Mouse (Mus musculus): Measurements from ENCODE around the gene Acbd6.
A peak's percentile ranks its signal among the peaks of the same experiment; 100 is the strongest.

The Acbd6 gene

DNA sequence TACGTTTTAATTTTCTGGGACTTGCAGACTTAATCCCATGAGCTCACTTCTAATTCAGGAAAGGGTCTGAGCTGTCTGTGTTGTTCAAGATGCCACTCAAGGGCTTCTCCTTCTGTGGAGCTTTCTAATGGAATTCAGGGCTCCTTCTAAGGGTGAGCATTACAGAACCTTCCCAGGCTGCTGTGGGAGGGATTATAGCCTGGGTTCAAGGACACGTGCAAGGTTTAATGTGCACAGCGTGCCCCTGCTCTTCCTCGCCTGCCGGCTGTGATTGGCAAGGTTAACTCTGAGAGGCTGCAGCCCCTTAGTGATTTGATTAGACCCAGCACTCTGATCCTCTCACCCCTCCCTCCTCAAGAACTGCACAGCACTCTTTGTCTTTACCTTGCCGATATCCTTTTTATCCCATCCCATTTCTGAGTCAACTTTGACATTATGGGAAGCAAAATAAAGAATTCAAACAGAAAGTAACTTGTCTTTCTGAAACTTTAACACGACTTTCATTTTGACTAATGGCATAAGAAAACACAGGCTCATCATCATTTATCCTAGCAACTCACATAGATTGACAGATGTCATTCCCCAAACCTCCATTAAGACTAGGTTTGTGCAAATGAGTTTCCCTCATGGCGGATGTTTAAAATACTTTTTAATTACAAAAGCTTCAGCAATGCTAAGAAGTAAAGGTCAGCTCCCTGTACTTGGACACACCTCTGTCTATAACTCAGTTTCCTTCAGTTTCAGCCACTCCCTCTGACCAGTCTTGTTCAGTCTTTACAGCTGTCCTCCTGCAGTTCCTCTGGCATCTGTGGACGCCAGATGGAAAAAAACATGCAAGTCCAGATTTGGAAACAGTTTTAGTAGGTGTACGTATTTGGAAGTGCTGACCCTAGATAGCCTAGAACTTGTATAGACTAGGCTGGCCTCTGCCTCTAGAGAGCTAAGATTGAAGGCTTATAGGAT, 88.7 kb downstream of the Acbd6 start:
- DNase-seq (ENCODE audit: low read depth, low spot score) = no peak

- DNase-seq (ENCODE audit: low read depth, low spot score) = peak; percentile 34
Measured at GRCm38 (mm10) chr1:155650121-155650846, 92.4 kb downstream of the Acbd6 start.

GRCm38 (mm10) chr1:155654961-155655360, 97.0 kb downstream of the Acbd6 start:
- DNase-seq (ENCODE audit: low read depth, low spot score) = no peak

- DNase-seq (ENCODE audit: low read depth, low spot score) = peak; percentile 40
Measured at GRCm38 (mm10) chr1:155656321-155656720, 98.4 kb downstream of the Acbd6 start.

DNA sequence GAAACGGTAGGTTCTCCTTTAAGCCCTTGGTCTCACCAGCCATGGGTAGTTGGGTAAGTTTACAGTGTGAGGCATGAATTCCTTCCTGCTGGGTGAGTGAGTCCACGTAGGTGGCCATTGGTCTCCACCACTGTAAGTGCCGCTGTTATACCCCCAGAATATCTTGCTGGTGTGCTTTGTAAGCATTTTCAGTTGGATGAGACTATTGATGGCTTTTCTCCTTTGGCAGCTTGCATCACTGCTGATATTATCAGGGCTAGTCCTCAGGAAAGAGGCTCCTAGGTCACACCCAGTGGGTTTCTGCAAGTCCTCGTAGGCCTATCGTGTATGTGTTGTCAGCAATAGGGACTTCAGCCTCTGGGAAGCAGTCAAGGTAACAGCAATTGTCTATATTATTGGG, 106.1 kb downstream of the Acbd6 start:
- no peak for DNase-seq (ENCODE audit: low read depth, low spot score)

DNA sequence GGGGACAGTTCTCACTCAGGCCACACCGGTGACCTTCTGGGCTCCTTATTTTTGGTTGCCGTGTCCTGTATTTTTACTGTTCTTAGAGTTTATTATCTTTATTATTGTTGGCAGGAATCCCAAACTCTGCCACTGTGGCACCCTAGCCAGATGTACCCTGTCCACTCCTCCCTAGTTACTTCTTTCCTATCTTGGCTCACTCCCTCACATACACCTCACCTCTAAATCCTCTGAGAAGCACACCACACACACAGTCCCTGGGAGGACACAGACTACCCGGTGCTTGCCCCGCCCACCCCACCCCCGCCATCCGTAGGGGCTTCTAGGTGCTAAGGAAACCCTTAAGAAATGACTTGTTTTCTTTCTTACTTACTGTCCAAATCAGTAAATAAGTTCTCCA, 117.7 kb downstream of the Acbd6 start:
- DNase-seq (ENCODE audit: low read depth, low spot score) = no peak

- DNase-seq (ENCODE audit: low read depth, low spot score) = peak; percentile 44
Measured at GRCm38 (mm10) chr1:155681116-155681799, 123.3 kb downstream of the Acbd6 start.

DNA sequence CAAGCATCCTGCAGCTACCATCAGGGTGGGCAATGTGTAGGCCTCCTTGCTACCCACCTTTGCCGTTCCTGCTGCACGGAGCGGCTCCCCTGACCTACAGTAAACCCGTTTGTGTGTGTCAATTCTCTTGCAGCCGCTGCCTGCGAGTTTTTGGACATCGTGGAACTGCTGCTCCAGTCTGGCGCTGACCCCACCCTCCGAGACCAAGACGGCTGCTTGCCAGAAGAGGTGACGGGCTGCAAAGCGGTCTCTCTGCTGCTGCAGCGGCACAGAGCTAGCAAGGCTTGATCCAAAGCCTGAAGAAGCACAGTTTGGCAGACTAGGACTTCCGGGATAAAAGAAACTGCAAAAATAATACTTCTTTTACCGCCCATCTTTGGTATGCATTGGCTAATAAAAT, 128.9 kb downstream of the Acbd6 start:
- no peak for DNase-seq (ENCODE audit: low read depth, low spot score)

GRCm38 (mm10) chr1:155689141-155689540, 131.2 kb downstream of the Acbd6 start:
- DNase-seq (ENCODE audit: low read depth, low spot score) = no peak

GRCm38 (mm10) chr1:155689558-155689957, 131.6 kb downstream of the Acbd6 start:
- DNase-seq (ENCODE audit: low read depth, low spot score) = no peak

DNA sequence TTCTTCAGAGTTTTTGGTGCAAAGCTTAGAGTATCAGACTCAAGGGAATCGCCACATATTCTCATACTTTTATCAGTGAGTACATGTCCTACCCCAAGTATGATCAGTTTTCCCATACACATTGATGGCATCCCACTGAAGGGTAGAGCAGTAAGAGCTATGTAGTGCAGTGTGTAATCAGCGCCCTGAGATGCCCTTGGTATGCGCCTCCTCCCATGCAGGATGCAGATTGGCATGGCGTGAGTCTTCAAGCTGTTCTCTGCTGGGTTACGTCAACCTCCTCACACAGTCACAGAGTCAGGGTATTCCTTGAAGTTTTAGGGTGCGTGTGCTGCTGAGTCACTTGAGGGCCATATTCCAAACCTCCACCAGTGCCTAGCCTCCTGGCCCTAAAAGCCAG, 134.3 kb downstream of the Acbd6 start:
- no peak for DNase-seq (ENCODE audit: low read depth, low spot score)

GRCm38 (mm10) chr1:155693026-155693425, 135.1 kb downstream of the Acbd6 start:
- DNase-seq (ENCODE audit: low read depth, low spot score) = no peak

DNA sequence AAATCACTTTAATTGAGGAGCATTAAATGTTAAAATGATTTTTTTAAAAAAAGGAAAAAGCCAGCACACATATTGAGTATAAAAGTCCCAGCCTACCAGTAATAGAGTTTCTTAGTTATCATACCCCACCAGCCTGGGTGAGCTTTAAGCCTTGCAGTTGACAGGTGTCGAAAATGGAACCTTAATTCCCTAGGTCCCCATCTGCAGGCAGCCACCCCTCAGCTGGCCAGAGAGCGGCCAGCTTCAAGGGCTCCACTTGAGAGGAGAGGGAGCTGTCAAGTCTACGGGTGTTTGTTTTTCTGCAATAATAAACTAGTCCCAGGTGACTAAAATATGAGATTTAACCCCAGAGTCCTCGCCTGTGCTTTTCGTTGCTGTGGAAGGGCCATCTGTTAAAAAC, 135.5 kb downstream of the Acbd6 start:
- DNase-seq (ENCODE audit: low read depth, low spot score) = no peak

DNA sequence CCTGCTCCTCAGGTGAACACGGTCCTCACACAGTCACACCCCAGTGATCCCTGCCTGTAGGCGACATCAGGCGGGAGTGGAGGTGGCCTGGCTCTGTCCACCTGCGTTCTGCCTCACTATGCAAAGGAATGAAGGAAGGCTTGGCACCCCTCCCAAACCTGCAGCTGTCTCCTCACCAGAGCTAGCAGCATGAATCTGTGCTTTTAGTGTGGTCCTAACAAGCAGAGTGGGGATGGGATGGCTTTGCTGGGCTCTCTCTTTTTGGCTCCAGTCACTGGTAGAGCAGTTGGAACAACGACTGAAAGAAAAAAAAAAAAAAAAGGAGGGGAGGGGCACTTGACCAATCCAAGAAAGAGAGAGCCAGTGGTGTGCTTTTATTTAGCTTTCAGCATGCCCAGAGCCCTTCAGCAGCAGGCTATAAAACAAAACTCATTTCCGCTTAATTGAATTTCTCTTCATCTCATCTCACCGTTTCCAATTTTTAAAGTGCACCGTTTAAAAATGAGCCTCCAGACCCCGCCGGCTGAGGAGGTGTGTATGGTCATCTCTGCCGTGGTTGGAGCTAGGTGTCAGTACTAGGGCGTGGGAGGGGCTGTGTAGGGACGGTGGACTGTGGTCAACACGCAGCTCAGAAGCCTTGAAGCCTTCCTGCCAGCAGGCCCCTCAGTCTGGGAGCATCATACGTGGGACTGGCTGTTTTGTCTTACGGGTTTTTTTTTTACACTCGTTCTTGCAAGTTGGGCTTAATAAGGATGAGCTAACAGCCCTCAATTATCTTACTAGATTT, 140.6 kb downstream of the Acbd6 start:
- DNase-seq (ENCODE audit: low read depth, low spot score) = peak; percentile 72

DNA sequence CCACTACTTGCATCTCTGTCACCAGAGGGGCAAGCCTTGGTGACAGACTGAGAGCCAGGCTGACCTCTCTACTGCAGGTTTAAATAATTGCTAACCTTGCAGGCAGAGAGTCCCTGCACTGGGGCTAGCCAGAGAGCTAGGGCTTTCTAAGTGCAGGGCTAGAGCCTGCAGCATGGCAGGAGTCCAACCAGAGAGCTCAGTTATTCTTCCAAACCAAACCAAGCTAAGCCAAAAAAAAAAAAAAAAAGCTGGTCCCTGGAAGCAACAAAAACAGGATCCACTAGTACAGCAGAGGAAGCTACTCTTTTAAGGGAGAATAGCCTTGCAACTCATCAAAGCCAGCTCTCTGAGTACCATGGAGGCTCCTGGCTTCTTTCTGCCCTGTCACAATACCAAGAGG, 143.0 kb downstream of the Acbd6 start:
- peak; percentile 35 for DNase-seq (ENCODE audit: low read depth, low spot score)

GRCm38 (mm10) chr1:155703191-155703680, 145.3 kb downstream of the Acbd6 start:
- DNase-seq (ENCODE audit: low read depth, low spot score) = no peak

- no peak for DNase-seq (ENCODE audit: low read depth, low spot score)
Measured at GRCm38 (mm10) chr1:155704182-155704581, 146.3 kb downstream of the Acbd6 start.

- DNase-seq (ENCODE audit: low read depth, low spot score) = peak; percentile 45
Measured at GRCm38 (mm10) chr1:155713306-155713705, 155.4 kb downstream of the Acbd6 start.

DNA sequence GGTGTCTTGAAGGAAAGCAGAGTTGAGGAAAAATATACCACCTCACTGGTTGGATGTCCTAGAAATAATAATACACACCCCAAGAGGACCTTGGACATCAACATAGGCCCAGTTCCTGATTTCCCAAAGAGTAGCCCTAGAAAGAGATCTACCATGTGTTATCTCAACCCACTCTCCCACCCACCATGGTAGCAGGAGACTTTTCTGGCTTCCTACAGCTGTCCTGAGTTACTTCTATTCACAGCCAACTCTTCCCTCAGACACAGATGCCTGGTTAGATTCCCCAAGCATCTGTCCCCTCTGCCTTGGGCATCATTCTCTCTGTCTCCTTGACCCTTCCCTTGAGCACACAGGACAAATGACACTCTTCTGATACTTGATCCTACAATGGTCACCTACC, 157.4 kb downstream of the Acbd6 start:
- DNase-seq (ENCODE audit: low read depth, low spot score) = peak; percentile 58

GRCm38 (mm10) chr1:155717301-155717700, 159.4 kb downstream of the Acbd6 start:
- DNase-seq (ENCODE audit: low read depth, low spot score) = no peak

GRCm38 (mm10) chr1:155718851-155719250, 160.9 kb downstream of the Acbd6 start:
- no peak for DNase-seq (ENCODE audit: low read depth, low spot score)

Data from brain, adult 2 months (tissue).